Comparison of ENCODE assay signal across 8 mouse cellular contexts in the genomic region with DNA sequence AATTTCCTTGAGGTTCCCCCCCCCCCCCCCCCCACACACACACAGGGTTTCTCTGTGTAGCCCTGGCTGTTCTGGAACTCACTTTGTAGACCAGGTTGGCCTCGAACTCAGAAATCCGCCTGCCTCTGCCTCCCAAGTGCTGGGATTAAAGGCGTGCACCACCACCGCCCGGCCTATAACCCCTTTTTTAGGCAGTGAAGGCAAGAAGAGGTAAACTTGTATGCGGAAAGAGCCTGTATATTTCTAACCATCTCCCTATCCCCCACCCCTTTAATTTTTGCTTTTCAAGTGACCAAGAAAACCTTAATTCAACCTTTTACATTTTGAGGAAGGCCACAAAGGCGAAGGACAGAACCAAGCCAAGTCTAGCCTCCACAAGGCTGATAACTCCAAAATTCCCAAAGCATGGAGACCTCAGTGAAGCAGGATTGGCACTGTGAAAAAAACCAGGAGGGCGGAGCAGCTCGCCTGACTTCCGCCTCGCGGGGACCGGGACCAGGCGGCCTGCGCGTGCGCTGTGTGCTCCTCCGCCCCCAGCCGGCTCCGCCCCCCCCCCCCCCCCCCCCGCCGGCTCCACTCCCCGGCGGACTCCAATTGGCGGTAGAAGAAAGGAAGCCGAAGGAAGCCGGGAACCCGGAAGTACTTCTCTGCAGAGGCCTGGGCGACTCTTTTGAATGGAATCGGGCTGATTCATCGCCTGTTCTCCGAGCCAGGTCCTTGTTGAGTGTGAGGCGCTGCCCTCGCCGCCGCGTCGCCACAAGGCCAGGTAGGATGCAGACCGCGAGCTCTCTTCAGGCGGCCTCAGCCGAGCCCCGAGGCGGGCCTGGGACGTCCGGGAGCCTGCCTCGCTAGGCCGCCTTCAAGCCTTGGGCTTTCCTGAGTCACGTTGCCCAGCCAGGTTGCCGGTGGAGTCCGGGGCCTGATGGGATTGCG. TPM values are rescaled to one million over a fixed set of nuclear protein-coding genes. Genes with fewer than 3 reads are reported as not detected.
DNase-seq lines count a peak whose midpoint lies in the region; ATAC-seq lines count a peak whose summit lies in the region.

A gene (plus strand): TSS at position 587 of the 933 bp plus-strand sequence.

- H3K9ac ChIP-seq in intestine, embryonic 14.5 days (ENCODE audit: low read length) = peak within 1 kb of the TSS; percentile 86

- peaks cover 5% of the 10 kb centered on the region for H3K4me1 ChIP-seq in intestine, embryonic 14.5 days (replicated peaks; ENCODE audit: control insufficient read depth, insufficient read depth, low read length)

- peak within 1 kb of the TSS; percentile 80 for H3K4me3 ChIP-seq in intestine, embryonic 14.5 days (ENCODE audit: low read depth, low read length)

- H3K9me3 ChIP-seq in intestine, embryonic 14.5 days (ENCODE audit: control insufficient read depth, low read length) = no peaks in the 10 kb centered on the region

- WGBS in intestine, embryonic 14.5 days = 5% methylated on average over 33 of the region's 52 CpGs

- H3K27me3 ChIP-seq in intestine, embryonic 14.5 days (replicated peaks; ENCODE audit: control insufficient read depth, insufficient read depth, low read length) = no peaks in the 10 kb centered on the region

- peak within 1 kb of the TSS; percentile 93 for H3K4me2 ChIP-seq in intestine, embryonic 14.5 days (ENCODE audit: low read length)

- intact Hi-C loops in left cerebral cortex, postnatal 14 days (cut with DNase I) = loop anchor here (5.0 kb wide), 1 partner anchor 96 kb away; no protein-coding TSS in a partner anchor

- peak; percentile 91 to 97 for DNase-seq in adrenal gland, adult (ENCODE audit: inconsistent age in 2 of 2, low spot score in 1 of 2)
- peak; percentile 92 for DNase-seq in embryo, embryonic 10.5 days (ENCODE audit: low spot score)
- DNase-seq in gastrocnemius, postnatal 25 days = peak; percentile 90
- peak; percentile 94 for DNase-seq in intestine, embryonic 14.5 days (ENCODE audit: low spot score)
- DNase-seq in left cerebral cortex, postnatal 14 days (ENCODE audit: low spot score in 2 of 2) = peak; percentile 88 to 90
- DNase-seq in mesoderm, embryonic 11.5 days (ENCODE audit: low read depth, low spot score) = peak; percentile 90
- DNase-seq in right cerebral cortex, postnatal 36 days (ENCODE audit: low spot score in 2 of 2) = peak; percentile 84 to 86
- DNase-seq in yolk sac, embryonic 10.5 days (ENCODE audit: low spot score) = peak; percentile 95

- peak; percentile 96 for ATAC-seq in intestine, embryonic 14.5 days (replicated peaks; ENCODE audit: low FRiP score, low TSS enrichment, low read depth)

- H3K27ac ChIP-seq in intestine, embryonic 14.5 days (ENCODE audit: low read depth) = peak within 1 kb of the TSS; percentile 81

- no peaks in the 10 kb centered on the region for H3K36me3 ChIP-seq in intestine, embryonic 14.5 days (ENCODE audit: control insufficient read depth, insufficient read depth, low read length)

RNA-seq across cellular contexts. Expression of the gene that starts here (rescaled TPM):
- total RNA-seq in gastrocnemius, postnatal 25 days (2021) = 10 to 100 TPM; 54.2 to 74.1 TPM
- 193 and 195 TPM in 2 replicates for polyA plus RNA-seq in intestine, embryonic 14.5 days (2014; fragmentation: Nextera tagmentation; extraction: Ambion mirVana)
- total RNA-seq in left cerebral cortex, postnatal 14 days (2021) = 100 to 1,000 TPM; 102 to 108 TPM

Comparison
In these comparisons a context has a peak if more than half of its experiments do, and no peak if none do; other contexts are left out.
1. Peak in every context shown above with its lines: DNase-seq, ATAC-seq, H3K4me3 ChIP-seq and H3K27ac ChIP-seq.